Mouse (Mus musculus) WW6 (cell line): Measurements from ENCODE around the gene Tesk1.

Source experiments
- DNase-seq: peaks from one replicate; pipeline ENCODE4 v3.0.0-alpha.2; 2013; ENCODE audit warnings: low read depth, low spot score

The Tesk1 gene

DNA sequence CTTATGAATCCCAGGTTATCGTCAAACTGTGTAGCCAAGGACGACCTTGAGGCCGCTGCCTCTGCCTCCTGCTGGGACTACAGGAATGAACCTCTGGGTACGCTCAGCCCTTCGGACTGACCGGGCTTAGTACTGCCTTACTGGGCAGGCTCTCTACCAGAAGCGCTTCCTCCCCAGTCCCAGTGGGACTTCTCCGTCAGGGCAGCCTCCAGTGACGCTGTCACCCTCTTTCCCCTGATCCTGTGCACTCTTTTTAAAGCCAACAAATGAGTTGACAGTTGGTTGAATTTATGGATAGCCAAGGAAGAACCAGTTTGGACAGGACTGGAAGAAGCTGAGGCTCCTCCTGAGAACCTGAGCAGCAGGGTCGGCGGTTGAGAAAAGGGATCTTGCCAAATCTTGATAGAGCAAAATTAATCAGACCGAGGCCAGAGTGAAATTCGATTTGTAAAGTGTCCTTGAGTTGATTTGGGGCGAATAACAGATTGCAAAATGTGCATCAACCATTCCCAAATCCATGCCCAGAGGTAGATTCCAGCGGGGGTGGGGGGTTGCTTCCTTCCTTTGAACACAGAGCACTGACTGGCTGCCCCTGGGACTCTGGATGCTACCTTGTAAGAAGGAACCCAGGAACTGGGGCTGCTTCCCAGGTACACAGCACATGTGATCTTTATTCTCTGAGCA, 22.6 kb upstream of the Tesk1 start:
- DNase-seq = no peak

GRCm38 (mm10) chr4:43419801-43420281, 21.9 kb upstream of the Tesk1 start:
- DNase-seq = no peak

DNA sequence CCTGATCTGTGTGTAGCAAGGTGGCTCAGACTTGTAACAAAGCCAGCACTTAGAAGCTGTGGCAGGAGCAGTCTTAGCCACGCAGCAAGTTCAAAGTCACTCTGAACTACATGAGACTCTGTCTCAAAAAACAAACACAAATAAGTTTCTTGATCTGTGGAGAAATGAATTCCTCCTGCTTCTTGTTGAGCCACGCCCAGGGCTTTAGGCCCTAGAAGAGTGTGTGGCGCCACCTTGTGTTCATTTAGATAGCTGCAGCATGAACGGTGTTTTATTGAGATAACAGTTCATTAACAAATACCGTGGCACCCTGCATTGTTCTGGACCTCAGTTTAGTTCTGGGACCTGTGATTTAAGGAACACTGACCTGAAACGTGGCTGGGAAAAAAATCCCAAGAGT, 21.4 kb upstream of the Tesk1 start:
- no peak for DNase-seq

- DNase-seq = no peak
Observed at GRCm38 (mm10) chr4:43421632-43422240, 20.0 kb upstream of the Tesk1 start.

- DNase-seq = no peak
Observed at GRCm38 (mm10) chr4:43423267-43423934, 18.3 kb upstream of the Tesk1 start.

DNA sequence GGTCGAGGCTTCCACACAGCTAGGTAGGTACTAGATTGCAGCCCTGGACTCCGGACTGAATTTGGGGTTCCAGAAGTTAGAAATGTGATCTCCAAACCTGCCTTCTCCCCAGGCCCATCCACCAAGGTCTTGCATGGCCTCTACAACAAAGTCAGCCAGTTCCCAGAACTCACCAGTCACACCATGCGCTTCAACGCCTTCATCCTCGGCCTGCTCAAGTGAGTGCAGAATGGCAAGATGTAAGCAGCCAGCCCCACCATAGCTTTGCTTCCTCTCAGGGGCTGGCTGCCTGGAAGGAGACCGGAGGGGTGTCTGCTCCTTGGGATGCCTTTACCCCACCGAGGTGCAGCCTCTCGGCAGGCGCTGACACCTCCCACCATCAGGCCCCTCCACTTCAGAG, 17.7 kb upstream of the Tesk1 start:
- no peak for DNase-seq

GRCm38 (mm10) chr4:43425197-43425596, 16.5 kb upstream of the Tesk1 start:
- DNase-seq = no peak

GRCm38 (mm10) chr4:43425648-43426380, 15.9 kb upstream of the Tesk1 start:
- no peak for DNase-seq

GRCm38 (mm10) chr4:43426487-43426886, 15.3 kb upstream of the Tesk1 start:
- DNase-seq = no peak

DNA sequence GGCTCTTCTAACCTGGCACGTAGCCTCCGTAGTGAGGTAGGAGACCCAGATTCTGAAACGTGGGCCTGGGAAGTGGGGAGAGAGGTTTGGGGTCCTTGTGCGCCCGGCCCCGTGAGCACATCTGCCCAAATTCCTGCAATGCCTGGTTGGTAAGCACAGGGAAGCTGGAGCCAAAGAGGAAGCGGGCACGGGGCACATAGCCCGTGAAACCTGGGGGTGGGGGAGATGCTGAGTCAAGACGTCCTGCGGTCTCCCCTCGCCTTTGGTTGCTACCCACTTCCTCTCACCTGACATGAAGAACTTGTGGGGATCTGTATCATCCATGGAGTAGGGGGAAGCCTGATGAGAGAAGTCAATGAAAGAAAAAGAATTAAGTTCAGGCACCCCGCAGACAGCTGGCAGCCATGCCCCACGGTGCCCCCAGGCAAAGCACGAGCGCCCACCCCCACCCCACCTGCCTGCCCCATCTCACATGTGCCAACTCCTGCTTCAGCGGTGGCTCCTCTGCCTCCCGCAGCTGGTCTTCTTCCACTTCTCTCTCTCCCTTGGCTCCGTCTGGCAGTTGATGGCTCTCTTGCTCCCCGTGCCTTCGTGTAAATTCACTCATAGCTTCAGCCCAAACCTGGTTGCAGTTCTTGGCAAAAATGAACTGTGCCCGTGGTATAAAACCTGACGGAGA, 14.1 kb upstream of the Tesk1 start:
- no peak for DNase-seq

DNA sequence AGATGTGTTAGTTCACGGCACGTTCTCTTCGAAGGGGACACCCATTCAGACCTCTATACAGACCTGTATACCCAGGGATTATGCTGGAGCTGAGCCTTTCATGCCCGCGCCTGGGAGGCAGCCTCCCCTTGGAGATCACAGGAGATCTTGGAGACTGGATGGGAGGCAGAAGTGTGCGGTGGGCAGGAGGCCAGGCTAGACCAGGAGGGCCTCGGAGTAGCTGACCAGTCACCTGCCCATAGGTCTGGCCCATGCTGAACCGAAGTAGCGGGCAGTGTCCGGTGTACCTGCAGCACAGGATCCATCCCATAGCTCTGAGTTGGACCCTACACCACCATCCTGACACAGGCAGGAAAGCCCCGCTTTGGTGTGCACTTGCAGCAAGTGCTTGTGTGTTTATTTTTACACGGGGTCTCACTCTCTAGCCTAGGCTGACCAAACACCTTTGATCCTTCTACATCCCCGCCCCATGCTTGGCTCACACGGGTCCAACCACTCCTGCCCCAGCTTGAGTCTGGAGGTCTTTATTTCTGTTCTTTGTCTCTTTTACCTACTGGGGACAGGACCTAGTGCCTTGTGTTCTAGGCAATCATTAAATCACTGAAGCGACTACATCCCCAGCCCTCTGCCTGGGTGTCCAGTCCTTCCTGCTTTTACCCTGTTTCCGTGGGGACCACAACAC, 13.4 kb upstream of the Tesk1 start:
- DNase-seq = no peak

- no peak for DNase-seq
Observed at GRCm38 (mm10) chr4:43428946-43429345, 12.8 kb upstream of the Tesk1 start, which contains the start of gene Fam166b. Fam166b (minus strand) TSS chr4:43429134.

GRCm38 (mm10) chr4:43431690-43432089, 10.0 kb upstream of the Tesk1 start:
- DNase-seq = no peak

GRCm38 (mm10) chr4:43432832-43433231, 8.9 kb upstream of the Tesk1 start:
- no peak for DNase-seq

DNA sequence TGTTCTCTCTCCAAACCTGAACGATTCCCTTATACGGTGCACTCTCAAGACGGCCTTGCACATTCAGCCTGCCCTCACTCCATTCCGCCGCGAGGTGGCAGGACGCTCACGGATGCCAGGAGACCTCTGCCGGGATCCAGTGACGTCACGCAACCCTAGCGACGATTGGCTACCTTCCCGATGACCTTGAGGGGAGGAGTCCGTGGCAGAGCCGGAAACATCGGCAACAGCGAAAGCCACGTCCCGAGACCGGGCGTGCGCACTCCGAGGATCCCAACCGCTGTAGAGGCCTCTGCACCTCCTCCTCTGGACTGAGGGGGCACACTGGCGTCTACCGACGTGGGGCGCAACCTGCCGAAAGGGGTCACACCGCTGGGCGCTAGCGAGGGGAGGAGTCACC, 305 bp downstream of the Tesk1 start:
- peak; percentile 98 for DNase-seq

DNA sequence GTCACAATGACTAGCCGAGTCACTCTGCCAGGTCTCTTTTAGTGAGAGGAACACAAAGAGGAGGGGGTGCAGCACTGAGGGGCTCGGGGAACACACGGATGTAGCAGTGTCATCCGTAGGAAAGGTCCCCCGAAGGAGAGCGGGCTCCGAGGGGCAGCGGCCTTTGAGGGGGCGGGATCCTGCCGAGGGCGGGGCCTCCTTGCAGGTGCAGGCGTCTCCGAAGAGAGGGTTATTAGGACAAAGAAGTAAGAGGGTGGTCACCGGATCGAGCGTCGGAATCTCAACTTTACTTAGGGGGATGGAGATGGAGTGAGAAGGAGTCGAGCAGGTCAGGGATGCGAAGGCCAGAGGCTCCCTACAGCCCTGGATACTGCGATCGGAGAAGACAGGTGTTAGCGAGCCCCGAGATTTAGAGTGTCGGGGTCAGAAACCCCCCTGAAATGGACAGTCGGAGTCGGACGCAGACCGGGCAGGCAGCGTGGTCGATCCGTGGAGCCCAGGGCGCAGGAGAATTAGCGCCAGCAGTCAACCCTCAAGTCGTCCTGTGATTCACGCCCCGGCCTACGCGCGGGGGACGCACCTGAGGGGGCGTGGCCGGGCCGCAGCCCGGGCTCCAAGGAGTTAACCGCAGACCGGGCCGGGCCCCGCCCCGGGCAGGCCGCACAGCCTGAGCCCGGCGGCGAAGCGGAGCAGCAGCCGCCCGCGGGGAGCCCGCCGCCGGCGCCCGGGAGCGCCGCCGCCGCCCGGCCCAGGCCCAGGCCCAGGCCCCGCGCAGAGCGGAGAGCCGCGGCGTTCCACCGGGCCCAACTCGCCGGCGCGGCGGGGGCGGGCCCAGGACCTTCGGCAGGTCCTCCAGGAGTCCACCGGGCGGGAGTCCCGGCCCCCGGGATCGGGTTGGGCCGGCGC, 970 bp downstream of the Tesk1 start:
- no peak for DNase-seq

DNA sequence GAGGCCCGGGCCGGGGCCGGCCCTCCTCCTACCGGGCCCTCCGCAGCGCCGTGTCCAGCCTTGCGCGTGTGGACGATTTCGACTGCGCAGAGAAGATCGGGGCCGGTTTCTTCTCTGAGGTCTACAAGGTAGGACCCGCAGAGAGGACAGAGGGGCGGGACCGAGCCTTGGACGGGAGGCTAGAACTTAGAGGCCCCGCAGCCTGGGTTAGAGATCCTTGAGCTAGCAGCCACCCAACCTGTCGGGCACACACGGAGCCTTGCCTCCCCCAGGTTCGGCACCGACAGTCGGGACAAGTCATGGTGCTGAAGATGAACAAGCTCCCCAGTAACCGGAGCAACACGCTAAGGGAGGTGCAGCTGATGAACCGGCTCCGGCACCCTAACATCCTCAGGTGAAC, 1.8 kb downstream of the Tesk1 start:
- DNase-seq = no peak

DNA sequence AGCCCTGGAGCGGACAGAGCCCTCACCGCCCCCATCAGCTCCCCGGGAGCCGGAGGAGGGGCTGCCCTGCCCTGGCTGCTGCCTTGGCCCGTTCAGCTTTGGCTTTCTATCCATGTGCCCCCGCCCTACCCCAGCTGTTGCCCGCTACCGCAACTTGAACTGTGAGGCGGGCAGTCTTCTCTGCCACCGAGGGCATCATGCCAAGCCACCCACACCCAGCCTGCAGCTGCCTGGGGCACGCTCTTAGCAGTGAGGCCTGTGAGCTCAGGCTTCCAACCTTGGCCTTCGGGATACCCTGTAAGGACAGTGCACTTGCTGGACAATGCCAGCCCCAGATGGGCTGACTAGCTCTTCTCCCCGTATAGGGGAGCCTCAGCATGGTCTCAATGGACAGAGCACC, 5.5 kb downstream of the Tesk1 start:
- no peak for DNase-seq

GRCm38 (mm10) chr4:43448554-43448953, 6.8 kb downstream of the Tesk1 start:
- DNase-seq = no peak

GRCm38 (mm10) chr4:43452315-43452714, 10.6 kb downstream of the Tesk1 start:
- no peak for DNase-seq
